Mouse (Mus musculus): ENCODE results near the gene Stambpl1.
"Not testable (repeated sequence)": the region's sequence is repeated elsewhere in the genome, so short reads cannot be mapped to it uniquely, and the experiment has no call there.

Stambpl1 gene

DNA sequence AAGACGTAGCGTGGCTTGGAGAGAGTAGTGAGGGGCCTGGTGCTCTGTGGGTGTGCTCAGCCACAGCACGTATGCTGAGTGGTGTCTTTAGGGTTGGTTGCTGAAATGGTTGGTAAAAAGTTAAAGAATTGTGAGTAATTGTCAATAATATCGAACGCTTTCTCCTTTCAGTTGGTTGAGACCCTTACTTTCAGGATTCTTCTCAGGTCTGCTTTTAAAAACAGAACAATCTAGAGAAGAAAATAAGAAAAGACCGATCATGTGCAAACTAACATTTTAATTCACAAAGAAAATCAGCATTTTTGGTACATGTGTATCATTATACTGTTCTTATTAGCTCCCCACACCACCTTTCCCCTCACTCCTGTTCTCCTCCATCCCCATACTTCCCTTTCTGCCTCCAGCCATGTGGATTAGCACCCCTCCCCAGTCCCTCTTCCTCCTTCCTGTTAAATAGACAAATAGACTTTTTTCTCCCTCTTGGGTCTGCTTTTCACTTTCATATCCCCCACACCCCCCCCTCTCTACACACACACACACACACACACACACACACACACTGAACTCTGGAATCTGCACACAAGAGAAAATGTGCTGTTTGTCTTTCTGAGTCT lies 2.2 kb downstream of the Stambpl1 start:
- in situ Hi-C loops (cut with MboI; ENCODE audit: low pct_unique_long_range_greater_than_20kb in 1 of 2, low sequenced_read_pairs in 2 of 2, unreplicated experiment in 1 of 2), result no loop called here

DNA sequence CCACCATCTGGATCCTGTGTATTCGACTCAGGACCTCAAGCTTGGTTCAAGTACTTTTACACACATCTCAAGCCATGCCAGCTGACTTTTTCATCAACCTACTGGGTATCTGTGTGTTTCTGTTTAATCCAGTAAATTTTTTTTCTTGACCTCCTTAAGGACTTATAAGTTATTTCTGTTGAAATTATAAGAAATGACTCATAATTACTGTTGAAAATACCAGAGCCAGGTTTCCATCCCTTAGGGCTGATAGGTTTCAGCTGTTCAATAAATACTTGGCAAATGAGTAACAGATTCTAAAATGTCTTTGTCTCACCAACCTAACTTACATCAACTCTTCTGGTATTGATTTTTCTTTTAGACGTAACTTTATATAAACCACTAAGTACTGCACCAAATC lies 3.0 kb downstream of the Stambpl1 start:
- in situ Hi-C loops (cut with MboI; ENCODE audit: low pct_unique_long_range_greater_than_20kb in 1 of 2, low sequenced_read_pairs in 2 of 2, unreplicated experiment in 1 of 2), result no loop called here

DNA sequence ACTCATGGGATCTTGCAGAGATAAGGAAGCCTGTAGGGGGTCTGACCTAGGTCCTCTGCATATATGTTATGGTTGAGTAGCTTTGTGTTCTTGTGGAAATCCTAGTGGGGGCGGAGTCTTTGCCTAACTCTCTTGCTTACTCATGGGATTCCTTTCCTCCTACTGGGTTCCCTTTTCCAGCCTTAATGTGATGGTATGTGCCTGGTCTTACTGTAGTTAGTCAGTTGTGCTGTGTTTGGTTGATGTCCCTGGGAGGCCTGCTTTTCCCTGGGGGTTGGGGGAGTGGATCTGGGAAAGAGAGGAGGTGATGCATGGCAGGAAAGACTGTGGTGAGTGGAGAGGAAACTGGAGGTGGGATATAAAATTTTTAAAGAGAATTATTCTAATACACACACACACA lies 6.0 kb downstream of the Stambpl1 start:
- in situ Hi-C loops (cut with MboI; ENCODE audit: low pct_unique_long_range_greater_than_20kb in 1 of 2, low sequenced_read_pairs in 2 of 2, unreplicated experiment in 1 of 2), result no loop called here

DNA sequence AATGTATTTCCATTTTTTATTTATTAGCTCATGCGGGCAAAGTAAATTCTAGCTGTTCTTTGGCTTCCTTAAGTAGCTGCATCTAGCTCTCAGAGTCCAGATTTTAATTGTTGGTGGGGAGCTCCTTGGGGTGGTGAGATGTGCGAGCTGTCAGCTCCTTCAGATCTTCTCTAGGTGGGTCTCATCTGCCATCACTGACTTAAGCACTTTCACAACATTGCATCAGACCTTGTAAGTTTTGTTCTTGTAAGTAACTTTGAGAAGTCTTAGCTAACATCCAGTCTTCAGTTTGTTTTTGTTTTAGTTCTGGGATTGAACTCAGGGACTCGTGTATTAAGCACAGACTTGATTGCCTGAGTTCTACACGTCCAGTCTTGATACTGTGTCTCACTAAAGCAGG lies 6.9 kb downstream of the Stambpl1 start:
- in situ Hi-C loops (cut with MboI; ENCODE audit: low pct_unique_long_range_greater_than_20kb in 1 of 2, low sequenced_read_pairs in 2 of 2, unreplicated experiment in 1 of 2), result no loop called here

DNA sequence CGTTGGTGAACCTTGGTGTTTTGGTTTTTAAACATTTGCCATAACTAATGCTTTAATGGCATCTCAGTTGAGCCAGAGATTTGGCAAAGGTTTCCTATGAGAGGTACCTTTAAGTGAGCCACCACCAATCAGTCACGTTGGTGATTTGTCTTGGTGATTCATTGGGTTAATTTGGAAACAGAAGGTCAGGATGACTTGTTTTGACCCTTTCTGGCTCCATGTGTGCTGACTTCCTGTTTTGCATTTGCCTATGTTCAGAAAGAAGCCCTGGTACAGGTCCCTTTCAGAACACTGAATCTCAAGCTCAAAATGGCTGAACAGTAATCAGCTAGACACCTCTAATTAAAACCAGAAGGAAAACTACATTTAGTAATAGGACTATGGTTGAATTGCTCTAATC lies 7.5 kb downstream of the Stambpl1 start:
- in situ Hi-C loops (cut with MboI; ENCODE audit: low pct_unique_long_range_greater_than_20kb in 1 of 2, low sequenced_read_pairs in 2 of 2, unreplicated experiment in 1 of 2), result no loop called here

DNA sequence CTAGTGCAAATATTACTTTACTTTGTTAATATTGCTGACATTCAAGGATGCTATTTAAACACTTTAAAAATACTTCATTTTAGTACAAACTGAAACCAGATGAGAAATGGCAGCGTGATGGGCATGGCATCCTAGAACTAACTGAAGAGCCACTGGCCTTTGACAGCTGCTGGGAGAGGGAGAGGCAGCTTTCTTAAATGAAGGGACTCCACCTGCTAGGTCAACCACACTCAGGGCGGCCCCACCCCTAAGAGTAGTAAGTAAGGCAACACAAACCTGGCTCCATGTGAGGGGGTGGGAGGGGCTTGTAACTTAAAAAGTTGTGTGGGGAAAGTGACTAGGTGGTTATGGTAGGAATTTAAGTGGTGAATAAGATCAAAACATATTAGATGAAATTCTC lies 10.6 kb downstream of the Stambpl1 start:
- in situ Hi-C loops (cut with MboI; ENCODE audit: low pct_unique_long_range_greater_than_20kb in 1 of 2, low sequenced_read_pairs in 2 of 2, unreplicated experiment in 1 of 2), result no loop called here

DNA sequence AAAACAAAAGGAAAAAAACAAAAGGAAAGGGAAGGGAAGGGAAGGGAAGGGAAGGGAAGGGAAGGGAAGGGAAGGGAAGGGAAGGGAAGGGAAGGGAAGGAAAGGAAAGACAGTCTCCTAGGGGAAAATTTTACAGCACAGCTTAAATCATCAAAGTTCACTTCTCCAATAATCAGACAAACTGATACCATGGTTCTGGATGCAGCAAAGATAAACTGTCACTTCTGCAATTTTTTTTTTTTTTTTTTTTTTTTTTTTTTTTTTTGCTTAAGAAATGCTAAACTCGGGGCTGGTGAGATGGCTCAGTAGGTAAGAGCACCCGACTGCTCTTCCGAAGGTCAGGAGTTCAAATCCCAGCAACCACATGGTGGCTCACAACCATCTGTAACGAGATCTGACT lies 14.1 kb downstream of the Stambpl1 start:
- in situ Hi-C loops (cut with MboI; ENCODE audit: low pct_unique_long_range_greater_than_20kb in 1 of 2, low sequenced_read_pairs in 2 of 2, unreplicated experiment in 1 of 2), result not testable (repeated sequence)

DNA sequence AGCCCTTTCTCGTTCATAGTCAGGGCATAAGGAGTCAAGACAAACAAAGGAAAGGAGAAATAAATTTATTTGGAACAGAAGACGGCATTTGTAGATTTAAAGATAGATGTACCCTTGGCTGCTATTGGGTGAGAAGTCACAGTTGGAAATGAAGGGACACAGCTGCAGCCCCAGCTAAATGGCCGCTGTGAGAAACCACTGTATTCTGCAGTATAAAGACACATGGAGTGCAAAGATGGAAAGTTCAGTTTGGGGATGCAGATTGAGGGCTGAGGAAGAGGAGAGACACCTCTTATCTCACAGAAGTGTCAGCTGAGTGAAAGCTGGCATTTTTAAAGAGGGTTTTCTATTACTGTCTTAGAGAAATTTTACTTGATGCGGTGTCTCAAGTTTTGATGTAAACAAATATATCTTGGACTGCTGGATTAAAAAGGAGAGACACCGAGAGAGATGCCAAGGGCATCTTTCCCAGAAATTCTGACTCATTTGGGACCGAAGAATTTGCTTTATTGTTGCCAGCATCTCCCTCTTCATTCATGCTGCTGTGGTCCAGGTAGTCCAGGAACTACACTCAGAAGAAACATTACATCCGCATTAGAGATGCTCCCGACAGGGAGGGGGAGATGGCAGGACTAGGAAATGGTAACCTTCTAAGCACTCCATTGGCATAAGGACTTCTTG lies 14.9 kb downstream of the Stambpl1 start:
- in situ Hi-C loops (cut with MboI; ENCODE audit: low pct_unique_long_range_greater_than_20kb in 1 of 2, low sequenced_read_pairs in 2 of 2, unreplicated experiment in 1 of 2), result no loop called here

DNA sequence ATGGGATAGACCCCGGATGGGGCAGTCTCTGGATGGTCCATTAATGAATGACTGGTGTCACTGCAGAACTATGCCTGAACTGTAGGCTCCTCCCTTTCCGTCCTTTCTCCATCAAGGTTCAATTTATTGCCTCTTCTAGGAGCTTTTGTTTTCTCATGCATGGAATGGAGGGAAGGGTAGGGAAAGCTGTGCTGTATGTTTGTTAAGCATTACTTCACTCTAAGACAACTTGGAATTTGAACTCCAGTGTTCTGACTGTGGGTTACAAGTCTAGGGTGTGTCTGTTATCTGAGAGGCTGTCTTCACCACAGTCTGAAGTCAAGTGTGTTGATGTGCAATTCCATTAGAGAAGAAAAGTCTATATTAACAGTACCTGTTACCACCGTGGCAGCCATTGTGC lies 17.0 kb downstream of the Stambpl1 start:
- in situ Hi-C loops (cut with MboI; ENCODE audit: low pct_unique_long_range_greater_than_20kb in 1 of 2, low sequenced_read_pairs in 2 of 2, unreplicated experiment in 1 of 2), result no loop called here

DNA sequence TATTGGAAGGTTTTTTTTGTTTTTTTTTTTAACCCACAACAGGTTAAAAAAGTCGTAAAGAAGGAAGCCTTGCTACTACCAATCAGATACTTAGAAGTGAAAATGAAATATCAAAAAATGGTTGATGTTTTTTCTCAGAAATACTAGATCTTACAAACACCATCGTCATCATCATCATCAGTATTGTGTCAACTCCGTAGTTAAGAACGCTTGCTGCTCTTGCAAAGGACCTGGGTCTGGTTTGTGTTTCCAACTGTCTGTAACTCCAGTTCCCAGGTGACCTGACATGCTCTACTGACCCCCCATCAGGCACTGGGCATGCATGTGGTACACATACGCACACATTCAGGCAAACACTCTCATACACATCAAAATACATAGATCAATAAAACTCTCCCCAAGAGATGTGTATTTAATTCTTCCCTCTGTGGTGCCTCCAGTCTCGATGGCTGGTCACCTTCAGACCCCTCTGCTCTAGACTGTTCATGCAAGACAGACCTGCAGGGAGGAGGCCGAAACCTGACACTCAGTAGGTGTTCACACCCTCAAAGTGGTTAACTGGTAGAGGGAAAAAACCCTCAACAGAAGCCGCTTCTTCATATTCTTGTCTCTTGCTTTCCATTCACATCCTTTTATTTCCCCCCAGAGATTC lies 18.0 kb downstream of the Stambpl1 start:
- in situ Hi-C loops (cut with MboI; ENCODE audit: low pct_unique_long_range_greater_than_20kb in 1 of 2, low sequenced_read_pairs in 2 of 2, unreplicated experiment in 1 of 2), result no loop called here

DNA sequence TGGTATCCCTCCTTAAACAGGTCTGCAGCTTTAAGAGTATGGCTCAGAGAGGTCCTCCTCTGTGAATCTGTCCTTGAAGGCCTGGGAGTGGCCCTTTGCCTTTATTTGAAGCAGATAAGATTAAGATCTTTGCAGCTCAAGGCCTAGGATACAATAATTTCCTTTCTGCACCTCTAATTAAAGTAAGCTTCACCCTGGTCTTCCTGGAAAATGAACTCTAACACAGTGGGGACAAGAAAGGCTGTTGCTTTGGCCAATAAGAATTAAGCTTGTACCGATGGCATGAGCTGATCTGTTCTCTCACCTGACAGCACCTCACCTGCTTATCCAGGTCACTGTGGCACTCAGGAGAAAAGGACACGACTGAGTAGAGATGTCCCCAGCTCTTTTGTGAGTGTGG lies 18.8 kb downstream of the Stambpl1 start:
- in situ Hi-C loops (cut with MboI; ENCODE audit: low pct_unique_long_range_greater_than_20kb in 1 of 2, low sequenced_read_pairs in 2 of 2, unreplicated experiment in 1 of 2), result no loop called here

DNA sequence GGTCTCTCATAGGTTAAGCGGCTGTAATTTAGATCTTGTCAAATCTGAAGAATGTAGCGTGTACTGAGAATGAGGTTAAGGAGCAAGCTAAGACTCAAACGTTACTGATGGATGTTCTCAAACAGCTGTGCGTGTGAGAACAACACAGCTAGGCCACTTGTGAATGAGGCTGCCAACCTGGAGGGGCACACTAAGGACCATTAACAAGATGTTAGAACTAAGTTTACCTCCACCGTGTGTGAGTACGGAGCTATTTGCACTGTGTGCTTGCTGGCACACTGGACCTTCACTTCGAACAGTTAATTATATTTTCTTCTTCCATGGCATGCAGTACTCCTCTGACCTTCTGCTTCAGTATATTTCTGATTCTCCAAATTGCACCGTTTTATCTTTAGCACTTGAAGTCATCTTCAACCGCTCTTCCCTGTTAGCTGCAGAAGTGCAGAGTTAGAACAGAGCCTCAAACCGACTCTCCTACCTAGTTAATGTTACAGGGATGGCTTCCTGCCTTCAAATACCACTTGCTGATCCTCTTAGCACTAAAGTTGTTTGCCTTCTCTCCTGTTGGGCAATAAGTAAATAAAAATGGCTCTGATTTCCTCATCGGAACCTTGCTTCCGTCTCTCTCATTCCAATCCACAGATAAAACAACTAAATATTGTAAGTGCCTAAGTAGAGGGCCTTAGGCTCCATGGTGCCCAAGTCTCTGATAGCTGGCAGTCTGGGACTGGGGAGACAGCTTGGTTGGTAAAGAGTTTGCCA lies 20.6 kb downstream of the Stambpl1 start:
- in situ Hi-C loops (cut with MboI; ENCODE audit: low pct_unique_long_range_greater_than_20kb in 1 of 2, low sequenced_read_pairs in 2 of 2, unreplicated experiment in 1 of 2), result no loop called here

DNA sequence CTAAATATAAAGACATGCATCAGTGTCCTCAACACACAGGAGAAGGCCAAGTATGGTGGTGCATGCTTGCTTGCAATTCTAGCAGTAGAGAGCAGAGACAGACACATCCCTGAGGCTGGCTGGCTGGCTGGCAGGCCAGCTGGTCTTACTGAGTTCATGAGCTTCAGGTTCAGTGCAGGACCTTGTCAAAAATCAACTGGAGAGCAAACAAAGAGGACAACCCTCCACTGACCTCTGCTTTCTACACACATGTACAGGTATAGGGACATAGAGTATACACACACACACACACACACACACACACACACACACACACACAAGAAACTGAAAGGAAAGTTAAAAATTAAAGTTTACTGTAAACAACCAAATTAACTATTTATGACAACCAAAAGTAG lies 21.2 kb downstream of the Stambpl1 start:
- in situ Hi-C loops (cut with MboI; ENCODE audit: low pct_unique_long_range_greater_than_20kb in 1 of 2, low sequenced_read_pairs in 2 of 2, unreplicated experiment in 1 of 2), result no loop called here

DNA sequence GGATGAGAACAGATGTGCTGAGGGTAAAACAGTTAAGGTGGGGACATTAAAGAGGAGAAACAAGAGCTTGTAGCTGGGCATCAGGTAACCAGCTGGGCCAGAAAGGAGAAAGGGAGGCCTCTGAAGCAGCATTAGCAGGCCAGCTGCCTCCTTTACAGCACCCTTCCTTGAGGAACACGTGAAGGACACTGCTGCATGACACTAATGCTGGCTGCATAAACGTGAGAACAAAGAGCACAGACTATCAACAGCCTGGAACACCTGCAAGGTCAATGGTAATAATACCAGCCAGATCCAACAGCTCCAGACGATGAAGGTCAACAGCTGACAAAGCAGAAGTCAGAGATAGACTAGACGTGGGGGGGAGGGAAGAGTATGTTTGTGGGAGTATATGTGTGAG lies 22.1 kb downstream of the Stambpl1 start:
- in situ Hi-C loops (cut with MboI; ENCODE audit: low pct_unique_long_range_greater_than_20kb in 1 of 2, low sequenced_read_pairs in 2 of 2, unreplicated experiment in 1 of 2), result no loop called here

DNA sequence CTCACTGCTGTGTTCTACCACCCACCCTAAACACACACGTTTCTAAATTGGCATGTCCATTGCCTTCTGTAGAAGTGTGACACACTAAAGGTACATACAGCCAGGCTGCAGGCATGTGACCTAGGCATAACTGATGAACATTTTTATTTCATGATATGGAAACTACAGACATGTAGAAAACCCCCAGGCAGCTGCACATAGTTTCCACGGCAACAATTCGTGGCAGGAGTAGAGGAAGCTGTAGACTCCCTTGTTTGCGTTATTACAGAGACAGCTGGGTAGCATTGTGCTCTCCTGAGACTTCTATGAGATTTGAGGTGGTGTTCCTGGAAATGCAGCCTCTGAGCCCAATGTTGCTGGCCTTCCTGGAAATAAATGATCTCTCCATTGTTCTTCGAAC lies 24.9 kb downstream of the Stambpl1 start:
- in situ Hi-C loops (cut with MboI; ENCODE audit: low pct_unique_long_range_greater_than_20kb in 1 of 2, low sequenced_read_pairs in 2 of 2, unreplicated experiment in 1 of 2), result no loop called here

DNA sequence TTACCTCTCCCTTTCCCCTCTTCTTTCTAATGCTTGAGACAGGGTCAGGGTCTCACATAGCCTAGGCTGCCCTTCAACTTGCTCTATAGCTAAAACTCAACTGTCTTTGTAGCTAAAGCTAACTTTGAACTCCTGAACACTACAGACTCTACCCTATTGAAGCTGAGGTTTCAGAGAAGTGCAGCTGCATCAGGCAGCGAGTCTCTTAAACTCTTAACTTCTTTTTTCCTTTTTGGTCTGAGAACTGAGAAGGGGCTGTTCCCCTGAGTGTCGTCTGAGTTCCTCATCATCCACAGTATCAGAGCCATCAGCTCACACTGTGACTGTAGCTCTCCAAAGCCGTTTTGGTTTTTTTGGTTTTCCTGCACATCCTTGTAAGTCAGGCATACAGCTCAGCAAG lies 25.7 kb downstream of the Stambpl1 start:
- in situ Hi-C loops (cut with MboI; ENCODE audit: low pct_unique_long_range_greater_than_20kb in 1 of 2, low sequenced_read_pairs in 2 of 2, unreplicated experiment in 1 of 2), result no loop called here

DNA sequence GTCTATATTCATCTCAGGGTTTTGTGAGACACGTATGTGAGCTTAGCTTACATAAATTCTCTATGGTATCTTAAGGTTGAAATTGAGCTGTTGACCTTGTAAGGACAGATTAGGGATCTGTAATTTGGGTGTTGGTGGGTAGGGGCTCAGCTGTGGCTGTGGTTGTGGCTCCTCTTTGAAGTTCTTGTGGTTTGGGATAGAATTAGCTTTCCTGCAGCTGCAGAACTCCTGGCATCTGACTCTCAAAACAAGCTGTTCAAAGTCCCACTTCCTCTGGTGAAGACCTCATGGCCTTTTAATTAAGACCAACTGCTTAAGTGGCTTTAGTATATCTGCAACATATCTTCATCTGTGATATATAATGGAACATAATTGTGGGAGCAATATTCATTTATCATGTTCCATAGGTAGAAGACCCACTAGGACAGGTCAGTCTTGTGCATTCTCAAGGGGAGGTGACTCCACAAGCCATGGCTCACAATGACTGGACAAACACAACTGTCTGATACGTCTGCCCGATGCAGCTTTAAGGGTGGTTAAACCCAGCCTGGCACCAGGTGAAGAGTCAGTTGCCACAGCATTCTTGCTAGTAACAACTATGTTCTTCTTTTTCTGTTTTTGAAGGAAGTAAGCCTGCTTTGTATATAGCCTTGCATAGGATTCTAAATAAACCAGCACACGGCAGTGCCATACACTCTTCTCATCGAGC lies 27.4 kb downstream of the Stambpl1 start:
- in situ Hi-C loops (cut with MboI; ENCODE audit: low pct_unique_long_range_greater_than_20kb in 1 of 2, low sequenced_read_pairs in 2 of 2, unreplicated experiment in 1 of 2), result no loop called here

DNA sequence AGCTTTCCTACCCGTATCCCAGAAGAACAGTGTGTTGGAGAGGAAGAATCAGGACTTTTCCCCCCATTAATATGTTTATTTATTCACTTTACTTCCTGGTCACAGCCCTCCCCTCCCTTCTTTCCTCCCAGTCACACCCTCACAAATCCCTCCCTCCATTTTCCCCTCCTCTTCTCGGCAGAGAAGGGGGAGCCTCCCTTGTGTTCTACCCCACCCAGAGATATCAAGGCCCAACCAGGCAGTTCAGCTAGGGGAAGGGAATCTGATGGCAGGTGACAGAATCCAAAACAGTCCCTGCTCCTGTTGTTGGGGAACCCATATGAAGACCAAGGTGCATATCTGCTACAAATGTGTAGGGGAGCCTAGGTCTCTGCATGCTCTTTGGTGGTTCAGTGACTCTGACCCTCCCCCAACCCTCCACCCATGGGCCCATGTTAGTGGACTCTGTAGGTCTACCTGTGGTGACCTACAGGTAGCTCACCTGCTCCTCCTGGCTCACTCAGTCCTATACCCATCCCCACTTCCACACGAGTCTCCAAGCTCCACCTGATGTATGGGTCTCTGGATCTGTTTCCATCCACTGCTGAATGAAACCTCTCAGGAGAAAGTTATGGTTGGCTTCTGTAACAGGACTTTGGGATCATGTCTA lies 28.8 kb downstream of the Stambpl1 start:
- in situ Hi-C loops (cut with MboI; ENCODE audit: low pct_unique_long_range_greater_than_20kb in 1 of 2, low sequenced_read_pairs in 2 of 2, unreplicated experiment in 1 of 2), result no loop called here
